ENCODE assay signal across 9 mouse cellular contexts in genomic region chr9:20746017-20746660, GRCm38 (mm10). TPM values are rescaled to one million over a fixed set of nuclear protein-coding genes. Genes with fewer than 3 reads are reported as not detected.
DNase-seq lines count a peak whose midpoint lies in the region; ATAC-seq lines count a peak whose summit lies in the region.
"Had no signal": no experiment of that assay in that cellular context is flagged by ENCODE, and none has a peak within 500 bp of the region (broad histone marks: within the 10 kb centered on the region; RNA-seq: fewer than 3 reads in every experiment).

TSS of gene Olfm2 (minus strand) at chr9:20746349.

- WGBS in kidney, embryonic 14.5 days = under 1% methylated on average over 42 of the region's 50 CpGs
- 2% methylated on average over 27 of the region's 50 CpGs for WGBS in forebrain, embryonic 16.5 days
- 1% methylated on average over 47 of the region's 50 CpGs for WGBS in limb, embryonic 12.5 days

- intact Hi-C loops in gastrocnemius, postnatal 14 days (cut with DNase I; ENCODE audit: low total_unique reads) = no loop called here

- peak; percentile 60 for ATAC-seq in kidney, embryonic 14.5 days (ENCODE audit: low FRiP score, low TSS enrichment)
- ATAC-seq in forebrain, embryonic 16.5 days = peak; percentile 51
- no peak for ATAC-seq in limb, embryonic 12.5 days (ENCODE audit: insufficient number of reproducible peaks, insufficient read depth, low FRiP score, low TSS enrichment, low read depth)
- ATAC-seq in erythroid progenitor cell, adult 5-6 weeks (replicated peaks; ENCODE audit: low FRiP score, poor library complexity, severe bottlenecking) = no peak

- H3K4me1 ChIP-seq in kidney, embryonic 14.5 days (ENCODE audit: control insufficient read depth, insufficient read depth, low read length) = no peaks in the 10 kb centered on the region
- H3K4me1 ChIP-seq in forebrain, embryonic 16.5 days (replicated peaks; ENCODE audit: control insufficient read depth, insufficient read depth, low read length) = peaks cover 17% of the 10 kb centered on the region
- H3K4me1 ChIP-seq in limb, embryonic 12.5 days (replicated peaks) = peaks cover 15% of the 10 kb centered on the region

- peak within 1 kb of the TSS; percentile 46 for H3K4me3 ChIP-seq in kidney, embryonic 14.5 days (ENCODE audit: low read length)
- peak within 1 kb of the TSS; percentile 61 for H3K4me3 ChIP-seq in forebrain, embryonic 16.5 days (replicated peaks; ENCODE audit: low read length)
- H3K4me3 ChIP-seq in limb, embryonic 12.5 days (replicated peaks) = peak within 1 kb of the TSS; percentile 50

- no peaks in the 10 kb centered on the region for H3K36me3 ChIP-seq in kidney, embryonic 14.5 days (ENCODE audit: control insufficient read depth, insufficient read depth, low read length)
- H3K36me3 ChIP-seq in forebrain, embryonic 16.5 days (ENCODE audit: control insufficient read depth, insufficient read depth) = no peaks in the 10 kb centered on the region
- no peaks in the 10 kb centered on the region for H3K36me3 ChIP-seq in limb, embryonic 12.5 days

- no peaks in the 10 kb centered on the region for H3K9me3 ChIP-seq in kidney, embryonic 14.5 days (ENCODE audit: control insufficient read depth, low read length)
- no peaks in the 10 kb centered on the region for H3K9me3 ChIP-seq in forebrain, embryonic 16.5 days (ENCODE audit: control insufficient read depth, low read length)
- H3K9me3 ChIP-seq in limb, embryonic 12.5 days = no peaks in the 10 kb centered on the region; the same call in 1 of the 2 replicates

- peak within 1 kb of the TSS; percentile 56 for H3K9ac ChIP-seq in kidney, embryonic 14.5 days (ENCODE audit: low read depth, low read length)
- H3K9ac ChIP-seq in forebrain, embryonic 16.5 days (replicated peaks; ENCODE audit: low read depth, low read length) = peak within 1 kb of the TSS; percentile 86
- peak within 1 kb of the TSS; percentile 52 for H3K9ac ChIP-seq in limb, embryonic 12.5 days (replicated peaks)

- H3K27me3 ChIP-seq in kidney, embryonic 14.5 days (ENCODE audit: control insufficient read depth, insufficient read depth, low read length) = peaks cover 41% of the 10 kb centered on the region
- H3K27me3 ChIP-seq in forebrain, embryonic 16.5 days (replicated peaks; ENCODE audit: control insufficient read depth, insufficient read depth, low read length) = peaks cover 9% of the 10 kb centered on the region
- H3K27me3 ChIP-seq in limb, embryonic 12.5 days = peaks cover 73% of the 10 kb centered on the region

- no peak for DNase-seq in kidney, adult 11 months
- peak; percentile 62 for DNase-seq in ZHBTc4 (ENCODE audit: low read depth, low spot score)
- DNase-seq in retina, embryonic 14.5 days (ENCODE audit: low spot score) = peak; percentile 68
- DNase-seq in gastrocnemius, postnatal 14 days = no peak

- H3K4me2 ChIP-seq in kidney, embryonic 14.5 days (replicated peaks; ENCODE audit: low read depth, low read length) = peak within 1 kb of the TSS; percentile 84
- peak within 1 kb of the TSS; percentile 61 for H3K4me2 ChIP-seq in forebrain, embryonic 16.5 days (ENCODE audit: low read length)
- peak within 1 kb of the TSS; percentile 83 for H3K4me2 ChIP-seq in limb, embryonic 12.5 days

- no peak within 1 kb of the TSS for H3K27ac ChIP-seq in kidney, embryonic 14.5 days (ENCODE audit: low read depth, low read length)
- H3K27ac ChIP-seq in forebrain, embryonic 16.5 days (ENCODE audit: low read length) = no peak within 1 kb of the TSS
- no peak within 1 kb of the TSS for H3K27ac ChIP-seq in limb, embryonic 12.5 days

RNA-seq across cellular contexts. Expression of gene Olfm2, which starts in this region (rescaled TPM):
- polyA plus RNA-seq in kidney, embryonic 14.5 days (2014; fragmentation: Nextera tagmentation; extraction: Ambion mirVana) = 4.1 and 5.1 TPM in 2 replicates
- polyA plus RNA-seq in forebrain, embryonic 16.5 days (2015; fragmentation: Nextera tagmentation; extraction: Ambion mirVana) = 143 and 173 TPM in 2 replicates
- 2.9 and 3.3 TPM in 2 replicates for polyA plus RNA-seq in limb, embryonic 12.5 days (2016; fragmentation: Nextera tagmentation; extraction: Ambion mirVana)
- total RNA-seq in erythroid progenitor cell, adult 5-6 weeks (2015; ENCODE audit: low replicate concordance) = not detected in 2 replicates
- not detected in 2 replicates for total RNA-seq in erythroid progenitor cell, adult 5-6 weeks (2017; ENCODE audit: low replicate concordance)
- under 1 TPM in 1 of 2 experiments, not detected in 1; 0.29 TPM for total RNA-seq in gastrocnemius, postnatal 14 days (2021)
- total RNA-seq: neutrophil, adult 5-6 weeks had no signal

Comparison
In these comparisons a context has a peak if more than half of its experiments do, and no peak if none do; other contexts are left out.
1. RNA of gene Olfm2 (polyA plus RNA-seq): 143 to 173 TPM in forebrain, embryonic 16.5 days; 4.1 to 5.1 TPM in kidney, embryonic 14.5 days and 2.9 to 3.3 TPM in limb, embryonic 12.5 days; every median in the first group is over 10 times any median in the second.
2. ATAC-seq: peak in kidney, embryonic 14.5 days (single experiment) and forebrain, embryonic 16.5 days (single experiment); none in limb, embryonic 12.5 days (single experiment) and erythroid progenitor cell, adult 5-6 weeks (single experiment).
3. DNase-seq: peak in ZHBTc4 (single experiment) and retina, embryonic 14.5 days (single experiment); none in kidney, adult 11 months (single experiment) and gastrocnemius, postnatal 14 days (single experiment).
4. Peak in every context shown above with its lines, with median percentiles within 50 percentile points of each other: H3K4me2 ChIP-seq, H3K4me3 ChIP-seq and H3K9ac ChIP-seq.